Mouse (Mus musculus) heart, adult 2 months (tissue): ENCODE measurements around the gene Gm10722.
"Not testable (repeated sequence)": the region's sequence is repeated elsewhere in the genome, so short reads cannot be mapped to it uniquely, and the experiment has no call there.

Experiments
- CTCF ChIP-seq: fragments of 200-600 bp; IDR thresholded peaks from 2 replicates; pipeline ENCODE4 v1.8.1; 2022; ENCODE audit warnings: antibody characterized with exemption, mild to moderate bottlenecking, moderate library complexity
- POLR2A ChIP-seq: fragments of 200-500 bp; IDR thresholded peaks from 2 replicates; pipeline ENCODE4 v1.6.1; 2011; ENCODE audit warnings: mild to moderate bottlenecking, low read depth, low read length, control low read depth; ENCODE audit not compliant: insufficient read depth

GRCm38 (mm10) chr9:3012733-3013279, 12.1 kb downstream of the Gm10722 start, which contains the start of gene Gm10721:
- not testable (repeated sequence) for TF ChIP-seq CTCF, POLR2A
